Mouse (Mus musculus) spleen, adult 2 months (tissue): ENCODE measurements around the gene Rora.

Experiments used
- CTCF ChIP-seq: fragments of 200-500 bp; IDR thresholded peaks from 2 replicates; pipeline ENCODE4 v1.5.1; 2011; ENCODE audit warnings: mild to moderate bottlenecking, inconsistent platforms; ENCODE audit not compliant: insufficient read depth, insufficient read length, insufficient replicate concordance; ENCODE audit errors: extremely low read depth
- POLR2A ChIP-seq: fragments of 200-500 bp; IDR thresholded peaks from 2 replicates; pipeline ENCODE4 v1.6.1; 2011; ENCODE audit warnings: low read depth, low read length, inconsistent platforms

DNA sequence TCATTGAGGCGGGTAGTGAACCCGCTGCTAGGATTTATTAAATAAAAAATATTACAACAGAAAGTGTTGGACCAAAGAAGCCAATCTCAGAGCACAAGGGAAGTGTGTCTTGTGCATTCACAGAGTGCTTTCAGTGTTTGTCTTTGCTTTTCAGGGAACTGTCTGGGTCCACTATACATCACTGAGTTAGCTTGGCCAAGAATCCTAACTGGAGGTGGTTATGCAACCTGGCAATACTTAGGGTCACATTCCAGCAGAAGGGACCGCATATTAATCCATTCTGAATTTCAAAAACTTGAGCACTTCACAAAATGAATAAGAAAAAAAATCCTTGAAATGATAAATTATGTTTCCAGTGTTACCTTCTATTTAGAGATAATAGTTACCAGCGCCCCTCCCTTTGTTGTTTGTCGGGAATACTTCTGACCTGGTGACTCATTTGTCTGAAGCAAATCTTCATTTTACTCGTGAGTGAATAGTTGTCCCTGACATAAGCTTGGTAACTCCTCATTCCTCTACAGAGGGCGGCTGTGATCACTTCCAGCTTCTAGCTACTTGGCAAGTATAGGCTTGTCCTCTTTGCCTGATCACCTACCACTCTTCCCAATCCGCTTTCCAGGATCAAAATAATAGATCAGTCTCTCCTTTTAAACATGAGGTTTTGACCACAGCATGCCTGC, 133.2 kb downstream of the Rora start:
- no peak for TF ChIP-seq CTCF
- TF ChIP-seq POLR2A, result no peak
